Mouse (Mus musculus) left cerebral cortex, adult 18-20 months (tissue): Measurements from ENCODE around the gene Sntb2. TPM values are rescaled to one million over a fixed set of nuclear protein-coding genes. Genes with fewer than 3 reads are reported as not detected.
A peak's percentile ranks its signal among the peaks of the same experiment; 100 is the strongest.

Experiments used
- DNase-seq, 2 experiments: peaks; one replicate each; pipeline ENCODE4 v3.0.0; 2021 to 2022; ENCODE audit warnings: low spot score in 2 of 2, mixed read lengths in 1 of 2
- total RNA-seq, 2 experiments: library from RNA; stranded (reverse); gene quantifications; 2 replicates each; pipeline ENCODE4 v1.2.3; 2021

Sntb2 gene
- total RNA-seq, 2 experiments from 2014 or later = 20.8 to 21.3 TPM

DNA sequence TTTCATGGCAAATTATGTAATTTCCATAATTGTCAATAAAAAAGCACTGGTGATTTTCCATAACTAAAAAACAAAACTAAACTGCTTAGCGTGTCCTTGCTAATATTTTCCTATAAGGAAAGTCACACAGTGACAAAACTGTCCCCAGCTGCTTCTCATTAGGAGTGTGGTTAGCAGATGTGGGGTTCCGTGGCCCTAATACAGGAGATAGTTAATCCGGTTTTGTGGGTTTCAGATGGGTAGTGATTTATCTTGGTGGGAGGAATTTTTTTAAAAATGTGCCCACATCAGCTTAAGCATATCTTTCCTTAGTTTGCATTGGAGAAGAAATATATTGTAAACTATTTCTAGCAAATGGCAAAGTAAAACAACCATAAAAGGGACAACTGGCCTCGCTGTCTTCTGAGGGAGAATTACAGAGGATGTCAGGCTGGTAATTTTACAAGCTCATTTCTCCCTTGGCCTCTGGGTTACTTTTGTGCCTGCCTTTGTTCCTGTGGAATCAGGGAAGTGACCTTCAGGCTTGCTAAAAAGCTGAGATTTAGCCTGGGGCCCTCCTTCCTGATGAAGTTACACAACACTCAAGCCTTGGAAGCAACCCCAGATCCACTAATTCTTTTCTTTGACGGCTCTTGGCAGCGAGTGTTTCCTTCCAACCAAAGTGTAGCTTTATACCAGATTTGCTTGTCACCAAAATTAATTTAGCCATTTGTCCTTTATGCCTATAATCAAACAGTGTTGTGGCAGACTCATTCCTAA is 6.2 kb upstream of the Sntb2 start:
- DNase-seq = no peak

- no peak for DNase-seq
These were observed 5.6 kb upstream of the Sntb2 start for GRCm38 (mm10) chr8:106929921-106930320.

DNA sequence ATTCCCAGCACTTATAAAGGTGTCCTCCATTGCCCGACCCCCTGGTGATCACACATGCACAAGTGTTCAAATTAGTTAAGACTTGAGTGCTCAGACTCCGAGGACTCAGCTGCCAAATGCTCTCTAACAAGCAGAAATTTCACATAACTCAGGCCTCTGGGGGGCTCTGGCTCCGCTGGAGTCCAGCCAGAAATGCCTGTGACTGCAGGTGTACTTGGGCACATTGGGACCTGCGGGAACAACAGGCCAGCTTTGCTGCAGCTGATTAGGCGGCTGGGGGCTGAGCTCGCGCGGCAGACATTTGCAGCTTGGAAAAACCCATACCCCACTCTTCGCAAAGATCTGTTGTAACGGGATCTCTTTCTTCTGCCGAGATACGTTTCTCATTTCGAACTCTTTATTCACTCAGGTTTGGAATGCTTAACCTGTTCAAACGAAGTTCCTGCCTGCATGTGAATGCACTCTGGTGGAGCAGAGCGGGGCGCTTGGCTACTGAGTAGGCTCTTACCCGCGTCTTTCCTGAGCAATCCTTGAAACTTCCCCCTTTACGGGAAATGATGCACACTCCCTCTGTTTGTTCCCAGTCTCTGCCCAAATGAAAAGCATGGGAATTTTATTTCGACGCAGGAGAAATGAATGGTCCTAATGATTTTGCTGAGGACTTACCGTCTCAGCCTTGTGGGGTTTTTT is 3.0 kb upstream of the Sntb2 start:
- DNase-seq = no peak

DNA sequence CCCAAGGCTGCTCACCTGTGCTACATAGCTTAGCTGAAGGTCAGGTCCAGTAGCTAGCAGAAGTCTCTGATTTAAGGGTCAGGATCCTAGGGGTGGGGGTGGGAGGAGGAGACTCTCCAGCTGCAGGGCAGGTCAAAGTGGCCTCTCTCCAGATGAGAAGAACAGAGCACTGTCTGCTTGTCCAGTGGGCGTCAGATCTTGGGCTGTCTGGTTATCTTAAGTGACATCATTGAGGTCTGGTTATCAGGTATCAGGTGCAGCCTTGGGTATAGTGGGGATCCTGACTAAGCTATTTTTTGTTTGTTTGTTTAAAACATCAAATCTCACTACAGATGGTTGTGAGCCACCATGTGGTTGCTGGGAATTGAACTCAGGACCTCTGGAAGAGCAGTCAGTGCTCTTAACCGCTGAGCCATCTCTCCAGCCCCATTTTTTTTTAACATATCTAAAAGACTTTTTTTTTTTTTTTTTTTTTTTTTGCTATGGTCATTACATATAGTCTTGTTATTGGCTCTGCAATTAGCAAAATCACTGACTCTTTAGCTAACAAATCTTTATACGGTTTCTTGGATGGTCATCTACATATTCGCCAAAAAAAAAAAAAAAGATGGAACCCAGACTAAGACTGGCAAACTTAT is 1.9 kb upstream of the Sntb2 start:
- DNase-seq = no peak

GRCm38 (mm10) chr8:106934226-106934977 is 1.1 kb upstream of the Sntb2 start:
- no peak for DNase-seq

DNA sequence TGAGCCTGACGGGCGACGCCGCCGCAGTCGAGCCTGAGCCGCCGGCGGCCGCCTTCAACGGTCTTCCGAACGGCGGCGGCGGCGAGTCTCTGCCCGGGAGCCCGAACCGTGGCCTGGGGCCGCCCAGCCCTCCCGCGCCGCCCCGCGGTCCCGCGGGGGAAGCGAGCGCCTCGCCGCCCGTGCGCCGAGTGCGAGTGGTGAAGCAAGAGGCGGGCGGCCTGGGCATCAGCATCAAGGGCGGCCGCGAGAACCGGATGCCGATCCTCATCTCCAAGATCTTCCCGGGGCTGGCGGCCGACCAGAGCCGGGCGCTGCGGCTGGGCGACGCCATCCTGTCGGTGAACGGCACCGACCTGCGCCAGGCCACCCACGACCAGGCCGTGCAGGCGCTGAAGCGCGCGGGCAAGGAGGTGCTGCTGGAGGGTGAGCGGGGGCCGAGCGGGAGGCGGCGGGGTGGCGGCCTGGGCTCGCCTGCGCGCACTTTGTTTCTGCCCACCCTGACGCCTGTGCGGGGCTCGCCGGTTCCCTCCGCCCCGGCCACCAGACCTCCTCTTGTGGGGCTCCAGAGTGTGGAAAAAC is 438 bp downstream of the Sntb2 start:
- peak; percentile 39 to 49 for DNase-seq

GRCm38 (mm10) chr8:106936478-106937051 is 1.0 kb downstream of the Sntb2 start:
- DNase-seq = peak in 1 of 2 experiments; percentile 35

DNA sequence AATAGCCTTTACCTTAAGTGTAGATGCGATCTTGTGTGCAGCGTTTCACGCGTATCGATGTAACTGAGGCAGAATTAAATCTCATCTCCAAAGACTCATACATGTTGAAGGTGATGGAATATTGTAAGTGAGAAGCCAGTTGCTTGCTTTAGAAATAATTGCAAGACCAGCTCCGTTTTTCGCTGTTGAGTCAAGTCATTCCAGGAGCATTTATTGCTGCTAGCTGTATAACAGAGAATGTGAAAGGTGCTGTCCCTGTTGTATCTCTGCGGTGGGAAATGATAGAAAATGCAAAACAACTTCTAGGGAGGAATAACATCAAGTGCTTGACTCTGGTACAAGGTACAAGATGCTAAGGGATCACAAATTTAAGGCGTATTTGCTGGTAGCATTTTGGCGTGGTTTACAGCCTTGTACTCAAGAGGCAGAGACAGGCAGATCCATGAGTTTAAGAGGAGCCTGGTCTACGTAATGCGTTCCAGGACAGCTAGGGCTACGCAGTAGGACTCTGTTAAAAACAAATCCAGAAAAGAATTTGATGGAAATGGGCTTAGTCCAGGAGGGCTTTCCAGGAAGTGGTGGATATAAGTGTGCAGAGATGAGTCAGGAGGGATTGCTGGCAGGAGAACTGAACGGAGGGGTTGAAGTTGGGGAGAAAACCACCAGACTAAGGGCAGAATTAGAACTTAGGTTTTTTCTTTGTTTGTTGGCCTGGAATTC is 1.7 kb downstream of the Sntb2 start:
- no peak for DNase-seq

DNA sequence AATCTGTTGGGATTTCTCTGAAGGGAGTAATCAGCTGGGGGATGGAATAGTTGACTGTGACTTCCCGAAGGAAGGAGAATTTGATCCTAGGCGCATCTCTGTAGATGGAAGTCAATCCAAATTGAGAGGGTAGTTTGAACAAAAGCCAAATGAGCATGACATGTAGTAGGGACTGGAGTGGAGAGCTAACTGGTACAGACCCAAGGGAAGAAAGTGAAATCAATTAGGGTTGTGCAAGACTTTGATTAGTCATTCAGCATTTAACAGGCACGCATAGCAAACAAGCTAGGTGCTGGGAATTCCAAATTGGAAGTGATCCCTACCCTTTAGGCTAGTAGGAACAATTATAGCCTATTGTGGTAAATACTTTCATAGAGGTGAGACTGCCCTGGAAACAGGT is 6.3 kb downstream of the Sntb2 start:
- DNase-seq = no peak

DNA sequence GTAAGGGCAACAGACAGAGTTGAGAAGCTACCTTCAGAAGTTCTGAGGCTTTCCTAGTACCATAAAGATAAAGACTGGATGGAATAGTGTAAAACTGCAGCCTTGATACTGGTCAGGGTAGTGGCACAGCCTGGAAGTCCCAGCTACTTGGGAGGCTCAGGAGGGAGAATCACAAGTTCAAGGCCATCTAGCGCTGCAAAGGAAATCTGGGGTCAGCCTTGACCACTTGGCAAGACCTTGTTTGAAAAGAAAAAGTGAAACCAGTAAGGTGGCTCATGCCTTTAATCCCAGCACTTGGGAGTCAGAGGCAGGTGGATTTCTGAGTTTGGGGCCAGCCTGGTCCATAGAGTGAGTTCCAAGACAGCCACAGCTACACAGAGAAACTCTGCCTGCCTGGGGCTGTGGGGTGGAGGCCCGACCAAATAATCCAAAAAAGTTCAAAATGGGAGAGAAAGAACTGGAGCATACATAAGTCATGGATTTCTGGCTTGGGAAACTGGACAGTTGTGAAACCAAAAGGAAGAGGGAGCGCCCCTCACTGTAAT is 8.4 kb downstream of the Sntb2 start:
- DNase-seq = no peak

- DNase-seq = peak in 1 of 2 experiments; percentile 23
These were observed 9.2 kb downstream of the Sntb2 start for GRCm38 (mm10) chr8:106944756-106945155.

DNA sequence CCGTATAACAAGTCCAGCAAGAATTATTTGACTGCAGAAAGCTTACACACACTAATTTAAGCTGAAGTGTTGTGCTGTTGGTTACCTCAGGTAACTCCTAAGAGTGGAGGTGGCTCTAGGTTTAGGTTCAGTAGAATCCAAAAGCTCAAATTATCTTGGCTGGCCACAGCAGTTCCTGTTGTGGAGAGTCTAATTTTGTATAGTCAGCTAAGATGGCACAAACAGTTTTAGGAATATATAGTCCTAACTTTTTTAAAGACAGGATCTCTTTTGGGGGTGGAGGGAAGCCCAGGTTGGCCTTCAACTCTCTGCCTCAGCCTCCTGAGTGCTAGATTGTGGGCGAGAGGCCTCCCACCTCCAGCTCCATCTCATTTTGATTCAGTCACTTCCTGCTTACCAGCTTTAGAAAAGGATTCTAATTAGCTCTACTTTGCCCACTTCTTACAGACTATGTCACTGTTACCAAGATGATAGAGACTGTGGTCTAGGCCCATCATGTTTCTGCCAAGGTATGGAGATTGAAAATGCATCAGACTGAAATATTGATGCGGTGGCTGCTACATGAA is 13.2 kb downstream of the Sntb2 start:
- peak in 1 of 2 experiments; percentile 26 for DNase-seq

GRCm38 (mm10) chr8:106951707-106952106 is 16.2 kb downstream of the Sntb2 start:
- no peak for DNase-seq

GRCm38 (mm10) chr8:106953571-106953970 is 18.0 kb downstream of the Sntb2 start:
- DNase-seq = no peak

DNA sequence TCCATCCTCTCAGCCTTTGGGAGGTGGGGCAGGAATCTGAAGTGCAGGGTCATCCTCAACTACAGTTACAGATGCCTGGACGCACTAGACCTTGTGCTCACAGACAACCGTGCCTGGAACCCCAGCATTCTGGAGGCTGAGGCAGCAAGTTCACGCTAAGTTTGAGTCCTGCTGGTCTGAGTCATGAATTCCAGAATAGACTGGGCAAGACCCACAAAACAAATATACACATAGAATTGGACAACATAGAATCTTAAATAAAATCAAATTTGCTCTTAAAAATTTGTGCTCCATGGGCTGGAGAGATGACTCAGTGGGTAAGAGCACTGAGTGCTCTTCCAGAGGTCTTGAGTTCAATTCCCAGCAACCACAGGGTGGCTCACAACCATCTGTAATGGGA is 21.5 kb downstream of the Sntb2 start:
- DNase-seq = no peak

GRCm38 (mm10) chr8:106958212-106958611 is 22.7 kb downstream of the Sntb2 start:
- no peak for DNase-seq

DNA sequence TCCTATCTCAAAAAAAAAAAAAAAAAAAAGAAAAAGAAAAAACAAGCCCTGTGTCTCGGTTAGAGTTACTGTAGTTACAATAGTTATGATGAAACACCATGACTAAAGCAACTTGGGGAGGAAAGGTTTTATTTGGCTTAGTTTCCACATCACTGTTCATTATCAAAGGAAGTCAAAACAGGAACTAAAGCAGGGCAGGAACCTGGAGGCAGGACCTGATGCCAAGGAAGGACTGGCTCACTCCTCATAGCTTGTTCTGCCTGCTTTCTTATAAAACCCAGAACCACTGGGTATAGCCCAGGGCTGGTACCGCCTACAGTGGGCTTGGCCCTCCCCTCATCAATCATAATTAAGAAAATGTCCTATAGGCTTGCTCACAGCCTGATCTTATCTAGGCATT is 24.1 kb downstream of the Sntb2 start:
- DNase-seq = no peak

DNA sequence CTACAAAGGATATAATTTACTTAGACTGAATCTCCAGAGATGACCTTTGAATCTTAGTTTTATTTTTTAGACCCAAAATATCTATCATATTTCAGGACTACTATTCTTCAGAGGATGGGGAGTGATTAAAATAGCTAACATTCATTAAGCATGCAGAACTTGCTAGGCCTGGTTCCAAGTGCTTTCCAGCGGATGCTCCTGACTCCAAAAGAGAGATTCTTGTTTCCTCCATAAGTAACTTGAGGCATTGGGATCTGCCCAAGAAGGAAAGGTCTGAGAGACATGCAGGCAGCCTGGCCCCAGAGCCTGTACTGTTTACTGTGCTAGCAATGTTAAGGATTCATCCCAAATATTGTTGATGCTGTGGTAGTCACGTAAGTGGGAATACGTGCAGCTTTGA is 26.8 kb downstream of the Sntb2 start:
- peak in 1 of 2 experiments; percentile 21 for DNase-seq

GRCm38 (mm10) chr8:106963365-106963764 is 27.8 kb downstream of the Sntb2 start:
- no peak for DNase-seq
